Mouse (Mus musculus): ENCODE measurements around the gene Pin4. TPM values are rescaled to one million over a fixed set of nuclear protein-coding genes. Genes with fewer than 3 reads are reported as not detected.
A peak's percentile ranks its signal among the peaks of the same experiment; 100 is the strongest.
"Not testable (repeated sequence)": the region's sequence is repeated elsewhere in the genome, so short reads cannot be mapped to it uniquely, and the experiment has no call there.

Gene Pin4
- polyA plus RNA-seq, 1 experiment from 2014 or later, result 52.7 TPM

DNA sequence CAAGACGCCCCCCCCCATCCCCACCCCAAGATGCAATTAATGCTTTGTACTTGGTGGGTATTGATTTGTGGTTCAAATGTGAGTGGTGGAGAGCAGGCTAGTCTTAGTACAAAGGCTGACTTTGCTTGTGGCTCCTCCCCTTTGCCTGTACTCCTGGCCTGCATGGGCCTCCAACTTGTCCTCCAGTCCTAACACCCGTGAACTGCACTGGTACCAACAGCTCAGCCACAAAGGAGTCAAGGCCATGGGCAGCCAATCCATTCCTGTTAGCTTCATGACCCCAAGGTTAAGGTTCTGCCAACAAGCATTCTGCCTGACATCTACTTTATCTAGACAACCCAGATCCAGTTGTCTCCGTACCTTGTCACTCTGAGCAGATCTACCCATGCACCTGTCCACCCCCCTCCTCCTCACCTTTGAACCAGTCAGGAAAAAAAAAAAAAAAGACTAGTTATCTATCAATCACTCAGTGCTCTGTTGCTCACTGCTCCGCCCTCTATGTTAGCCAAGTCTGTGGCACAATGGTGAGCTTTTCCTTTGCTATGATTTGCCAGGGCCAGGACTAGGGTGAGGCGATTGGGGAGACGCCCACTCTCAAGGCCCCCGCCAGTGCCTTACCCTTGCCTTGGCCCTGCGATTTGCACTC, 33.3 kb upstream of the Pin4 start:
- WGBS (ENCODE audit: insufficient replicate concordance), result 63% methylated on average over 8 of the region's 8 CpGs
- ATAC-seq, result peak; percentile 52

DNA sequence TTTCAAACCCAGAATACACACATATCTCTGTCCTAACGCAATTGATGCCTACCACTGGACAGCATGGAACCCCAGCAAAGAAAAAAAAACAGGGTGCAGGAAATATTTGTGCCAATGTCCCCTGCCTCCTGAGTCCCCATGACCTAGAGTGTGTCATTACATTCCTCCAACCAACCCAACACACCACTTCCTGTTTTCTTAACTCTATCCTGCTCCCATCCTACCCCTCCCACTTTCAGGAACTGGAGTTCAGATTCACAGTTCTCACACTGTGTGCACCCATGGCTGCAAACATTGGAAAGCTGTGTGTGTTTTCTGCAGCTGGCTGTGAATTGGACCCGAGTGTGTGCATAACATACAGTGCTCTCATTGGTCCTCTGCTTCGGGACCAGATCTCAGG, 28.6 kb upstream of the Pin4 start:
- Histone ChIP-seq H3K36me3 (no peaks in the 10 kb centered on the region), H3K4me3 (no peak overlapping the region), H3K4me2 (no peak overlapping the region), H3K9ac (no peak overlapping the region), H3K27ac (no peak overlapping the region), H3K27me3 (replicated peaks) (peaks cover 34% of the 10 kb centered on the region), H3K9me3 (replicated peaks) (no peaks in the 10 kb centered on the region), H3K4me1 (no peaks in the 10 kb centered on the region)
- ATAC-seq, result no peak
- 55% methylated on average over 3 of the region's 3 CpGs for WGBS (ENCODE audit: insufficient replicate concordance)

More for the DNA sequence above, 33.3 kb upstream of the Pin4 start:
- H3K9me3 ChIP-seq (replicated peaks), result no peaks in the 10 kb centered on the region
- H3K4me3 ChIP-seq, result no peak overlapping the region
- H3K9ac ChIP-seq, result no peak overlapping the region
- H3K4me1 ChIP-seq, result no peaks in the 10 kb centered on the region
- no peak overlapping the region for H3K4me2 ChIP-seq
- peaks cover 17% of the 10 kb centered on the region for H3K27me3 ChIP-seq (replicated peaks)
- H3K27ac ChIP-seq, result no peak overlapping the region
- no peaks in the 10 kb centered on the region for H3K36me3 ChIP-seq

DNA sequence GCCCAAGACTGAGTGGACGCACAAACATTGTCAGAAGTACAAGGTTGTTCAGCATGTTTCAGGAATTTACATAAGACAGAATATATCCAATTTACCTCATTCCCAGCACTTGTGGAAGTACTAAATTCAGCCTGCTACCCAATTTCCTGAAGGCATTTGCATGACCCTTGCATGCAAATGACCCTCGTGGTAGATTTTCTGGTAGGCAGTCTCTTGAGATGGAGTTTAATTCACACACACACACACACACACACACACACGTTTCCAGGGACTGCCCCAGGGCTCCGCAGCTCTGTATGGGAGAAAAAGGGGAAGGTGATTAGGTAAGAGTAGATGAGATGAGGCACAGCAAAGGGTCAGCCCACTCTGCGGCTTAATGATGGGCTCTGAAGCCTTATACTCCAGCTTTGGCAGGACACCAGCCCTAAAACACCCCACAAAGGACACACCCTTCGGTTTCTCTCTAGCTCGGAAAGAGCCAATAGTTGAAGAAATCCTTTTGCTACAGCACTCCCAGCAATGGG, 24.8 kb upstream of the Pin4 start:
- peaks cover 36% of the 10 kb centered on the region for H3K27me3 ChIP-seq (replicated peaks)
- H3K9me3 ChIP-seq (replicated peaks), result no peaks in the 10 kb centered on the region
- H3K9ac ChIP-seq, result no peak overlapping the region
- no peaks in the 10 kb centered on the region for H3K4me1 ChIP-seq
- no peak overlapping the region for H3K4me2 ChIP-seq
- H3K4me3 ChIP-seq, result no peak overlapping the region
- ATAC-seq, result no peak
- no peak overlapping the region for H3K27ac ChIP-seq
- no peaks in the 10 kb centered on the region for H3K36me3 ChIP-seq
- 39% methylated on average over 7 of the region's 7 CpGs for WGBS (ENCODE audit: insufficient replicate concordance)

DNA sequence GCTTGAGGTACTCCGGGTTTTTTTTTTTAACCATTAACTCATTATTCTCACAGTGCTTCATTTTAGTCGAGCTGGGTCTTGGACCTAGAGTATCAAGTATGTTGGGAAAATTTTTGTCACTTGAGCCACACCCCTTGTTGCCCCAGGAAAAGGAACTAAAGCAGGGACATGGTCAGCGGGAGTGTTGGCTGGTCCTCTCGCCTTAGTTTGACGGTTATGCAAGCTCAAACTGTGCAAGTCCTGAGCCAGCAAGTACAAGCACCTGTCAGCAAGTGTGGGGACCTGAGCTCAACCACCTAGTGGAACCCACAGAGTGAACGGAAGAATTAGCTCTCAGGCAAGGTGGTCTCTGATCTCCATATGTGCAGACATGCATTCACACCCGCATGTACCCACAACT, 17.4 kb upstream of the Pin4 start:
- no peak overlapping the region for H3K27ac ChIP-seq
- 60% methylated on average over 7 of the region's 7 CpGs for WGBS (ENCODE audit: insufficient replicate concordance)

DNA sequence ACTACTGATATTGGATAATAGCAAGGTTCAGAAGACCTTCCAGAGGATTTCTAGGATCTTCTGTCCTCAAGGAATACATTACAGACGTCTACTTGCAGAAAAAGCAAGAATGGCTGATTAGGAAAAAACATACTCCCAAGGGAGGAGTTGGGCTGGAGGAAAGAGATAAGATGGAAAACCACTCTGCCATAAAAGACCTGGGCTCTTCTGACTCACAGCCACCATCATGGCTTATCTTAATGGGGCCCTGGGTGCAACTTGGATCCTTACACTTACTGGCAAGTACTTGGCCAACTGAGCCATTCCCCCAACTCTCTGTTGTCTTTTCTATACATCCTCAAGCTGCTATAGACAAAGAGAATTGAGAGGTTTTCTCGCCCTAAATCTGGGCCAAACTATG, 15.4 kb upstream of the Pin4 start:
- Histone ChIP-seq H3K4me1 (peaks cover 18% of the 10 kb centered on the region), H3K4me2 (peak overlapping the region; percentile 41), H3K27ac (peak overlapping the region; percentile 48; the same call in 1 of the 2 replicates), H3K27me3 (replicated peaks) (peaks cover 13% of the 10 kb centered on the region)
- H3K4me3 ChIP-seq; H3K9me3 ChIP-seq (replicated peaks); H3K9ac ChIP-seq; H3K36me3 ChIP-seq: not testable (repeated sequence)
- peak; percentile 58; the same call in 1 of the 2 replicates for ATAC-seq
- WGBS (ENCODE audit: insufficient replicate concordance), result 19% methylated on average over 2 of the region's 2 CpGs

More for the DNA sequence above, 17.4 kb upstream of the Pin4 start:
- Histone ChIP-seq H3K36me3 (no peaks in the 10 kb centered on the region), H3K9ac (no peak overlapping the region), H3K4me3 (no peak overlapping the region), H3K27me3 (replicated peaks) (peaks cover 13% of the 10 kb centered on the region), H3K4me2 (no peak overlapping the region), H3K4me1 (peaks cover 18% of the 10 kb centered on the region), H3K9me3 (replicated peaks) (no peaks in the 10 kb centered on the region)
- ATAC-seq, result no peak

DNA sequence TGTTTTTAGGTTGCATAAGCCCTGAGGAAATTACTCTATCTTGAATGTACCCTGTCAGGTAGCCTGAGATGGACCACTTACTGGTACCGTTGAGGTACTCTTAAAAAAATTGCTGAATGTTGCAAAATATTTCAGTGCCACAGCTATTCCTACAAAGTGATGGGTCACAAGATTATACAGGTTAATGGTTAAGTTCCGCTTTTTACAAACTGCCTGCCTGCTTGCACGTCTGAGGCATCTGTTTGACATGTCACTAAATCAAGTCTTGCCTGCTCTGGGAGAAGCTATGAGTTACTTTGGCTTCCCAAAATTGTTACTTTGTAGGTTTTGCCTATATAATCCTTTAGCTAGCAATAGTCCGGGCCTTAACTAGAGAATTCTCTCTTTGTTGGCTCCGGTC, 9.9 kb upstream of the Pin4 start:
- H3K9ac ChIP-seq; H3K9me3 ChIP-seq (replicated peaks); H3K36me3 ChIP-seq; H3K4me2 ChIP-seq; H3K4me3 ChIP-seq; ATAC-seq; H3K4me1 ChIP-seq; H3K27ac ChIP-seq: not testable (repeated sequence)
- peaks cover 15% of the 10 kb centered on the region for H3K27me3 ChIP-seq (replicated peaks)
- 66% methylated on average over 5 of the region's 5 CpGs for WGBS (ENCODE audit: insufficient replicate concordance)

DNA sequence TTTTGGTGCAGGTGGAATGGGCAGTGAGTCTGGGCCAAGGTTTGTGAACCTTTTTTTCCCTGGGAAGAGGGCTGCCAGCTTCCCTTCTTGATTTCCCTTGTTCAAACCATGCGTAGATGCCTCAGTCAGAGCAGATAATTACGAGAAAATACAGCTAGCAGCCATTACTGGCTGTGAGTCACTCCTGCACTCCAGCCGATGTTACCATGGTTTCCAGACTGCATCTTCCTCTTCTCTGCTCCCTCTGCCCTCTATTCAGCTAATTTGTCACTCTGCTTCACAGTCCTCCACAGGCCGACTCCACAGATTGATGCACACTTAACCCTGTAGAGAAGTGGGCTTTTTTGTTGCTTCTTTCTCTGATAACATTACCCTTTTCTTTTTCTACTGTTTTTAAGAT, 3.6 kb upstream of the Pin4 start:
- peaks cover 37% of the 10 kb centered on the region for H3K27me3 ChIP-seq (replicated peaks)
- H3K9ac ChIP-seq, result no peak overlapping the region
- no peak for ATAC-seq
- H3K27ac ChIP-seq, result no peak overlapping the region
- no peaks in the 10 kb centered on the region for H3K36me3 ChIP-seq
- H3K4me3 ChIP-seq, result no peak overlapping the region
- no peaks in the 10 kb centered on the region for H3K9me3 ChIP-seq (replicated peaks)
- WGBS (ENCODE audit: insufficient replicate concordance), result 35% methylated on average over 4 of the region's 4 CpGs
- peaks cover 13% of the 10 kb centered on the region for H3K4me1 ChIP-seq
- no peak overlapping the region for H3K4me2 ChIP-seq

DNA sequence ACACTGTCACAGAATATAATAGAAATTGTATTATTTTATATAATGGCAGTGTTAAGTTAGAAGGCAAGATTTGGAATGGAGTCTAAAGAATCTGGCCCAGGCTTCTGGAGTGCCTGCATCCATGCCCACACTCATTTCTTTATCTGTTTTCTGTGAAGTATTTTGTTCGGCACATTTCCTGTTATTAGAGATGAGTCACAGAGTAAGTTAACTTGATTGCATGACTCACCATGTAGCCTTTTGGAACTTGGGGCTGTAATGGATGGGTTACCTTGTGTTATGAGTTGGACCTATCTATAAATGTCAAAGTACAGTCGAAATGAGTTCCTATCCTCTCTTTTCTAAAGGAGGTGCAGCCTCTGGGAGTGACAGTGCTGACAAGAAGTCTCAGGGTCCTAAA, 2.1 kb downstream of the Pin4 start:
- Histone ChIP-seq H3K9me3 (replicated peaks) (no peaks in the 10 kb centered on the region), H3K4me2 (no peak overlapping the region), H3K27ac (no peak overlapping the region), H3K4me1 (peaks cover 16% of the 10 kb centered on the region), H3K27me3 (replicated peaks) (peaks cover 11% of the 10 kb centered on the region; the same call in 1 of the 2 replicates), H3K4me3 (no peak overlapping the region), H3K36me3 (peaks cover 44% of the 10 kb centered on the region), H3K9ac (no peak overlapping the region)
- ATAC-seq, result no peak
- 55% methylated on average over 2 of the region's 2 CpGs for WGBS (ENCODE audit: insufficient replicate concordance)

DNA sequence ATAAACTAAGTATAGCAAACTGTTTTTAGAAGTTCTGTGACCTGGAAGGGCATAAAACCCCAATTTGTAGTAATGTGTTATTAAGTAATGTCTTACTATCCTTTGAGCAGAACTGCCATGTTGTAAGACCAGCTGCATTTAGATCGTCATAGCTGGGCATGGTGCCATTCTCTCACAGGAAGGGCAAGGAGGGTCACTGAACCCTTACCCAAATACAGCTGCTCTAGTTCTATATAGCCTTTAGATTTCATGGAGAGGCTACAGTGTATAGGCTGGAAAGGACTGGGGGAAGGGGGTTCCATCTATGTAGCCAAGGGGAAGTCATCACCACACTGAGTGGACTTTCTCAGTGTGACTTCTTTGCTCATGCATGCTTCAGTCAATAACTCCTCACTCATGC, 21.9 kb downstream of the Pin4 start:
- peaks cover 5% of the 10 kb centered on the region; the same call in 1 of the 2 replicates for H3K27me3 ChIP-seq (replicated peaks)
- H3K27ac ChIP-seq, result no peak overlapping the region
- no peaks in the 10 kb centered on the region for H3K9me3 ChIP-seq (replicated peaks)
- no peak overlapping the region for H3K9ac ChIP-seq
- no peak overlapping the region for H3K4me2 ChIP-seq
- no peak for ATAC-seq
- 84% methylated on average over 1 of the region's 1 CpGs for WGBS (ENCODE audit: insufficient replicate concordance)
- H3K36me3 ChIP-seq, result peaks cover 43% of the 10 kb centered on the region
- no peaks in the 10 kb centered on the region for H3K4me1 ChIP-seq
- H3K4me3 ChIP-seq, result no peak overlapping the region

DNA sequence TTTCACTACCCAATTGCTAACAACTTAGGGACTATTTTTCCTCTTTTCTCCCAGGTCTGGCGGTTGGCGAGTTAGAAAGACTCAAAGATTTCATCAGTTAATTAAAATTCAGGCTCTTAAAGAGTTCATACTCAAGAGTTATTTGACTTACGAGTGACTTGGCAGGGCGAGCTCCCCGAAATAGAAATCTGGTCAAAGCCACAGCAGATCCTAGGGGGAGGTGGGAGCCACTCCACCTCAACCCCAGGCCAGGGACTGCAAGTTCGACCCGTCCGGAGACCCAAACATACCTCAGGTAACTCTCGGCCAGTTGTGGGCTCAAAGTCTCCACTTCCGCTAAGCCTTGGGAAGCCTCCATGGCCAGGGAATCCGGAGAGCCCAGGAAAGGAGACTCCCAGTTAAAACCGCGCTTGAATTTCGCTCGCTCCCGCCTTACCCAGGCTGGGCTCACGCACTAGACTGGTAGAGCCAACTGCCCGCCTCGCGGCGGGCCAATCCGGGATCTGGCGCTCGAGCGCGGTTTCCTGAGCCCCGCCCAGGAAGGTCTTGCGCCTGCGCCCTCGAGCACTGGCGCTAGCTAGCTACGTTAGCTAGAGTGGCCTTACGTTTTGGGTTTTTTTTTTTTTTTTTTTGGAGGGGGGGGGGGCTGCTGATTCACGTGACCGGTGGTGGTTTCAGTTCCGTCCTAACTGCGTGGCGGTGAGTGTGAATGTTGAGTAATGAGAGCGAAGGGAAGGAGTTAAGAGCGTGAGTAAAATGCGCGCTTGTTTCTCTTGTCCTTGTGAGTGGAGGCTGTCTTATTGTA, 37.6 kb downstream of the Pin4 start, which contains the start of gene Ercc6l:
Gene Ercc6l (minus strand): TSS at position 474 of the 805 bp plus-strand sequence.
- no peaks in the 10 kb centered on the region for H3K9me3 ChIP-seq (replicated peaks)
- peaks cover 5% of the 10 kb centered on the region; the same call in 1 of the 2 replicates for H3K36me3 ChIP-seq
- peak within 1 kb of the TSS; percentile 85 for H3K27ac ChIP-seq
- 7% methylated on average over 42 of the region's 42 CpGs for WGBS (ENCODE audit: insufficient replicate concordance)
- peak within 1 kb of the TSS; percentile 67 for H3K4me3 ChIP-seq
- no peaks in the 10 kb centered on the region for H3K27me3 ChIP-seq (replicated peaks)
- peak; percentile 99 for ATAC-seq
- H3K4me2 ChIP-seq, result peak within 1 kb of the TSS; percentile 64
- peak within 1 kb of the TSS; percentile 72 for H3K9ac ChIP-seq
- H3K4me1 ChIP-seq, result peaks cover 15% of the 10 kb centered on the region; the same call in 1 of the 2 replicates

DNA sequence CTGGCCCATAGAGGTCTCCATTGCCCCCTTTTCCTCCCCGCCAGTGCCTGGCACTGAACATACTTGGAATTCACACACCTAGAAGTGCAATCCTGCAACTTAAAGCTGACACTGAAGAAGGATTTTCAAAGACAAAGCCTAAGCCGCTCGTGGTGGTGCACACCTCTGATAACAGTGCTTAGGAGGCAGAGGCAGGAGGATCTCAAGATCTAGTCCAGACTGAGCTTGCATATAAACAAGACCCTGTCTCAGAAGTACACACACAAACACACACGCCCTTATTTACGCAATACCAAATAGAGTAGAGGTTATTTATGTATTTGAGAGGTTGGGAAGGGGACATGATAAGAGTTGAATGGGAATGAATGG, 38.2 kb downstream of the Pin4 start:
- 34% methylated on average over 5 of the region's 5 CpGs for WGBS (ENCODE audit: insufficient replicate concordance)
- Histone ChIP-seq H3K36me3 (no peaks in the 10 kb centered on the region), H3K9me3 (replicated peaks) (no peaks in the 10 kb centered on the region), H3K4me2 (peak overlapping the region; percentile 64), H3K4me3 (peak overlapping the region; percentile 67), H3K4me1 (peaks cover 15% of the 10 kb centered on the region; the same call in 1 of the 2 replicates), H3K9ac (peak overlapping the region; percentile 53), H3K27ac (peak overlapping the region; percentile 85), H3K27me3 (replicated peaks) (no peaks in the 10 kb centered on the region)
- ATAC-seq, result peak; percentile 15; the same call in 1 of the 2 replicates

DNA sequence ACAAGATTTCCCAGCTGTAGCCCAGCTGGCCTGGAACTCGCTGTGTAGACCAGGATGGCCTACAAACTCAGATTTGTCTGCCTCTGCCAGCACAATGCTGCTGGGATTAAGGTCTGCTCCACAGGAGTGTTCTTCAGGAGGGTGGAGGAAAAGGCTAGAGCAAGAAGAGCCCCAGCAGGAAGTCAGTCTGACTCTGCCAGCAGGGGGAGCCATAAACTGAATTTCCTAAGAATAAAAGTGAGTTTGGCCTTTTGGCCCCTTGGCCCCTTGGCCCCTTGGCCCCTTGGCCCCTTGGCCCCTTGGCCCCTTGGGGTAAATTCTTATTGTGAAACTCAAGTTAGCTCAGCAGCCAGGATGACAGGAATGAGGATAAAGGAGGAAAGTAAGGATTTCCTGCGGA, 40.5 kb downstream of the Pin4 start:
- H3K27me3 ChIP-seq (replicated peaks), result 0 out of 2 replicates have a peak, but pooled peaks cover 3% of the 10 kb centered on the region
- no peaks in the 10 kb centered on the region for H3K9me3 ChIP-seq (replicated peaks)
- no peaks in the 10 kb centered on the region for H3K36me3 ChIP-seq
- H3K27ac ChIP-seq, result no peak overlapping the region
- WGBS (ENCODE audit: insufficient replicate concordance), result 41% methylated on average over 2 of the region's 2 CpGs
- H3K4me3 ChIP-seq, result no peak overlapping the region
- H3K4me2 ChIP-seq, result no peak overlapping the region
- no peak for ATAC-seq
- H3K9ac ChIP-seq, result no peak overlapping the region
- peaks cover 10% of the 10 kb centered on the region; the same call in 1 of the 2 replicates for H3K4me1 ChIP-seq
